Mouse (Mus musculus): Measurements from ENCODE around the gene Treml2.
"Not testable (repeated sequence)": the region's sequence is repeated elsewhere in the genome, so short reads cannot be mapped to it uniquely, and the experiment has no call there.

Gene Treml2

GRCm38 (mm10) chr17:48293500-48294194, 5.7 kb upstream of the Treml2 start:
- DNase-seq (ENCODE audit: low spot score) = no peak

GRCm38 (mm10) chr17:48299756-48300155, 458 bp downstream of the Treml2 start:
- no peak for DNase-seq (ENCODE audit: low spot score)

- DNase-seq (ENCODE audit: low spot score) = no peak
These were observed 901 bp downstream of the Treml2 start for GRCm38 (mm10) chr17:48300199-48300598.

GRCm38 (mm10) chr17:48300861-48301260, 1.6 kb downstream of the Treml2 start:
- DNase-seq (ENCODE audit: low spot score) = no peak

GRCm38 (mm10) chr17:48301792-48302191, 2.5 kb downstream of the Treml2 start:
- DNase-seq (ENCODE audit: low spot score) = no peak

- no peak for DNase-seq (ENCODE audit: low spot score)
These were observed 12.8 kb downstream of the Treml2 start for GRCm38 (mm10) chr17:48312124-48312523.

- not testable (repeated sequence) for DNase-seq (ENCODE audit: low spot score)
These were observed 16.7 kb downstream of the Treml2 start, which contains the start of gene B430306N03Rik for GRCm38 (mm10) chr17:48315905-48316579. B430306N03Rik (plus strand) TSS chr17:48316141.

- DNase-seq (ENCODE audit: low spot score) = no peak
These were observed 19.4 kb downstream of the Treml2 start for GRCm38 (mm10) chr17:48318686-48319085.

- no peak for DNase-seq (ENCODE audit: low spot score)
These were observed 22.0 kb downstream of the Treml2 start for GRCm38 (mm10) chr17:48321279-48321678.

GRCm38 (mm10) chr17:48323236-48323635, 23.9 kb downstream of the Treml2 start:
- DNase-seq (ENCODE audit: low spot score) = no peak

- DNase-seq (ENCODE audit: low spot score) = no peak
These were observed 25.0 kb downstream of the Treml2 start for GRCm38 (mm10) chr17:48324258-48324657.

GRCm38 (mm10) chr17:48325093-48325492, 25.8 kb downstream of the Treml2 start:
- no peak for DNase-seq (ENCODE audit: low spot score)

GRCm38 (mm10) chr17:48325638-48326037, 26.3 kb downstream of the Treml2 start:
- no peak for DNase-seq (ENCODE audit: low spot score)

- no peak for DNase-seq (ENCODE audit: low spot score)
These were observed 27.4 kb downstream of the Treml2 start for GRCm38 (mm10) chr17:48326656-48327055.

GRCm38 (mm10) chr17:48332524-48332923, 33.2 kb downstream of the Treml2 start:
- no peak for DNase-seq (ENCODE audit: low spot score)

- DNase-seq (ENCODE audit: low spot score) = no peak
These were observed 34.9 kb downstream of the Treml2 start for GRCm38 (mm10) chr17:48334186-48334585.

- peak; percentile 50 for DNase-seq (ENCODE audit: low spot score)
These were observed 37.6 kb downstream of the Treml2 start for GRCm38 (mm10) chr17:48336857-48337256.

GRCm38 (mm10) chr17:48340267-48340666, 41.0 kb downstream of the Treml2 start:
- DNase-seq (ENCODE audit: low spot score) = no peak

- DNase-seq (ENCODE audit: low spot score) = no peak
These were observed 42.6 kb downstream of the Treml2 start for GRCm38 (mm10) chr17:48341947-48342346.

GRCm38 (mm10) chr17:48343065-48343464, 43.8 kb downstream of the Treml2 start:
- DNase-seq (ENCODE audit: low spot score) = no peak

- no peak for DNase-seq (ENCODE audit: low spot score)
These were observed 46.5 kb downstream of the Treml2 start for GRCm38 (mm10) chr17:48345824-48346223.

GRCm38 (mm10) chr17:48346231-48346630, 46.9 kb downstream of the Treml2 start, which contains the start of gene Trem2:
Trem2 (plus strand) TSS chr17:48346401.
- no peak for DNase-seq (ENCODE audit: low spot score)

- no peak for DNase-seq (ENCODE audit: low spot score)
These were observed 47.5 kb downstream of the Treml2 start for GRCm38 (mm10) chr17:48346834-48347233.

Data from ovary, postnatal 10 days (tissue).